Mouse (Mus musculus) CD4-positive, CD25-positive, alpha-beta regulatory T cell, adult 4 months (primary cell): ENCODE data around the gene Dnajc25. TPM values are rescaled to one million over a fixed set of nuclear protein-coding genes. Genes with fewer than 3 reads are reported as not detected.
A peak's percentile ranks its signal among the peaks of the same experiment; 100 is the strongest.

Source experiments
- ATAC-seq: one replicate; pipeline ENCODE4 v1.8.0; 2017
- polyA plus RNA-seq, 2 experiments: library from polyadenylated mRNA; unstranded; fragments of 100-300 nt; shearing (Covaris generic); gene quantifications; one replicate each; pipeline ENCODE4 v1.2.1; 2017

The Dnajc25 gene
- polyA plus RNA-seq, 2 experiments from 2014 or later, result 1.1 to 1.6 TPM

GRCm38 (mm10) chr4:59006211-59006610 lies 11.3 kb downstream of the Dnajc25 start:
- ATAC-seq, result no peak

- no peak for ATAC-seq
Observed at GRCm38 (mm10) chr4:59007016-59007415, 12.2 kb downstream of the Dnajc25 start.

GRCm38 (mm10) chr4:59007974-59008373 lies 13.1 kb downstream of the Dnajc25 start:
- no peak for ATAC-seq

- peak; percentile 85 for ATAC-seq
Observed at GRCm38 (mm10) chr4:59009186-59009585, 14.3 kb downstream of the Dnajc25 start.

- peak; percentile 25 for ATAC-seq
Observed at GRCm38 (mm10) chr4:59009696-59010095, 14.8 kb downstream of the Dnajc25 start.

- ATAC-seq, result no peak
Observed at GRCm38 (mm10) chr4:59011446-59011845, 16.6 kb downstream of the Dnajc25 start.

GRCm38 (mm10) chr4:59015181-59015580 lies 20.3 kb downstream of the Dnajc25 start:
- no peak for ATAC-seq

GRCm38 (mm10) chr4:59016922-59017321 lies 22.1 kb downstream of the Dnajc25 start:
- no peak for ATAC-seq

GRCm38 (mm10) chr4:59034325-59034917 lies 39.6 kb downstream of the Dnajc25 start:
- peak; percentile 20 for ATAC-seq

- ATAC-seq, result peak; percentile 81
Observed at GRCm38 (mm10) chr4:59034918-59035785, 40.3 kb downstream of the Dnajc25 start, which contains the start of gene Gng10. Gene Gng10, plus strand, starts transcription at chr4:59035088.

- no peak for ATAC-seq
Observed at GRCm38 (mm10) chr4:59035786-59036350, 41.0 kb downstream of the Dnajc25 start.

GRCm38 (mm10) chr4:59036490-59037127 lies 41.7 kb downstream of the Dnajc25 start:
- peak; percentile 56 for ATAC-seq

- no peak for ATAC-seq
Observed at GRCm38 (mm10) chr4:59037525-59037924, 42.7 kb downstream of the Dnajc25 start.

- ATAC-seq, result no peak
Observed at GRCm38 (mm10) chr4:59040397-59041287, 45.8 kb downstream of the Dnajc25 start.

- no peak for ATAC-seq
Observed at GRCm38 (mm10) chr4:59043074-59043473, 48.2 kb downstream of the Dnajc25 start.

- no peak for ATAC-seq
Observed at GRCm38 (mm10) chr4:59043891-59044290, 49.0 kb downstream of the Dnajc25 start.

- no peak for ATAC-seq
Observed at GRCm38 (mm10) chr4:59047222-59047621, 52.4 kb downstream of the Dnajc25 start.

- ATAC-seq, result no peak
Observed at GRCm38 (mm10) chr4:59051081-59051480, 56.2 kb downstream of the Dnajc25 start.

- no peak for ATAC-seq
Observed at GRCm38 (mm10) chr4:59057929-59058328, 63.1 kb downstream of the Dnajc25 start.

- ATAC-seq, result no peak
Observed at GRCm38 (mm10) chr4:59062526-59062925, 67.7 kb downstream of the Dnajc25 start.

GRCm38 (mm10) chr4:59069276-59069675 lies 74.4 kb downstream of the Dnajc25 start:
- ATAC-seq, result no peak
